Mouse (Mus musculus): ENCODE data around the gene Mpped1. TPM values are rescaled to one million over a fixed set of nuclear protein-coding genes. Genes with fewer than 3 reads are reported as not detected.

Mpped1 gene
- polyA plus RNA-seq (2012; ENCODE audit: low replicate concordance) = not detected in 2 replicates

DNA sequence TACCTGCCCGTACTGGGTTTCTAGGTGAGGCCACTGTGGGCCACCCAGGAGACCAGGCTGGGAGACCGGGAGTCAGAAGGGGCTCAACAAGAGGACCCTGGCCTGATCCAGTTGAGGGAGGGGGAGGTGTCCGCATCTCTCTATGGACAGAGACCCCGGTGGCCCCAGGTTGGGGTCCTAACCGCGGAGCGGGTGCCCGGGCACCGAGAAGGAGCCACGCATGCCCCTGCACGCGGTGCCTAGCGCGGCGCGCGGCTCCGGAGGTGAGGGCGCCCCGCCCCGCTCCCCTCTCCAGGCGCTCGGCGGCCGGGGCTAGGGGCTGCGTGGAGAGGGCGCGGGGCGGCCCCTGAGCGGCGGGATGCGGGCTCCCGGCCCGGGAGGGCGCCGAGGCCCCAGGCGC lies at the start of gene Mpped1:
Gene Mpped1, plus strand, starts transcription at position 81 of the 400 bp plus-strand sequence.

Other genes with a start within 250 kb of the Mpped1 start
- 159 and 166 TPM in 2 replicates for gene Tspo, start 215.9 kb upstream of the Mpped1 start, polyA plus RNA-seq (2012; ENCODE audit: low replicate concordance)
- 16.1 and 43.0 TPM in 2 replicates for gene Mcat, start 215.7 kb upstream of the Mpped1 start, polyA plus RNA-seq (2012; ENCODE audit: low replicate concordance)
- gene Ttll12, start 184.3 kb upstream of the Mpped1 start, polyA plus RNA-seq (2012; ENCODE audit: low replicate concordance) = 20.1 and 56.8 TPM in 2 replicates
- 0.07 TPM in 1 of 2 replicates, not detected in the other for gene Scube1, start 54.4 kb upstream of the Mpped1 start, polyA plus RNA-seq (2012; ENCODE audit: low replicate concordance)

All from hematopoietic multipotent progenitor cell, adult 10-12 weeks (in vitro differentiated cells).